Mouse (Mus musculus) granulocyte monocyte progenitor cell, adult 5-6 weeks (primary cell): ENCODE results near the gene Tenm2. TPM values are rescaled to one million over a fixed set of nuclear protein-coding genes. Genes with fewer than 3 reads are reported as not detected.

Experiments
- ATAC-seq: replicated peaks from 2 replicates; pipeline ENCODE4 v1.8.0; 2016; ENCODE audit warnings: mild to moderate bottlenecking, moderate TSS enrichment, inconsistent platforms; ENCODE audit not compliant: poor library complexity, severe bottlenecking
- total RNA-seq, 2 experiments: library from RNA; stranded (forward) in 1 of 2; stranded (reverse) in 1 of 2; fragments of 200-712, 200-1000 nt in 1 of 2; fragments of >200 nt in 1 of 2; fragmentation: Nextera tagmentation in 1 of 2; gene quantifications; 2 replicates each; pipeline ENCODE4 v1.2.3; 2014 to 2017

Gene Tenm2
- total RNA-seq, 2 experiments from 2014 or later = not detected

DNA sequence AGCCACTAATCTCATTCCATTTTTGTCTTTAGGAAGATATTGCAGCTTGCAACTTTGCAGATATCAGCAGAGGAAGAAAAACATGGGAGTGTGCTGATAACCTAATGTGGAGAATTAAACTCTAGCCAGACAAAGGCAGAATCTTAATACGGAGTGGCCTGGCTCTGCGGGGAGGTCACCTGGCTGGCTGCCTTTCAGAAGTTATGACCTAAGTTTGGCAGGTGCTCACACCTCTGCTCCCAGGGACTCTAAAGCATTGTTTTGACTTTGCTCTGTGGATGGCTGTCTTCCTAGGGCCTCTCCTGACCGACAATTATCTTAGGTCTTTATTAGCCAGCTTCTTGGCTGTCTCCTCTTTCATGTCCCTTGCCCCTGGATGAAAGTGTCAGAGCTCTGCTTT, 1197.4 kb downstream of the Tenm2 start:
- no peak for ATAC-seq

DNA sequence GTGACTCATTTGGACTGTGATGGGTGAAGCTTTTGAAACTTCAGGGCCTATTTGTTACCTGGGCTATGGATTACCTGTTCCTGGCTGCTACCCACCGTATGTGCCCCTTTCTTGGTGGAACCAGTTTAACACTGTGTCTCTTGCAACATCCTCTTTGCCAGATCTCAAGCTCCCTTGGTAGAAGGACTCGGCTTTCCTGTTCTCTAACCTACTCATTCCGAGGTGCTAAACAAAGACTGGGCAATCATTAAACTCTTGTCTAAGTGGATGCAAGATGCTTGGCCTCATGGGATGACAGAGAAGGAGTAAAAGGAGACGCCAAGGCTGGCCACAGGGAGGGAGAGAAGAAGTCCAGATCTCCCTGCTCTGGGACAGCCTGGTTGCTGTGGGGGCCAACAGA, 1198.5 kb downstream of the Tenm2 start:
- no peak for ATAC-seq

DNA sequence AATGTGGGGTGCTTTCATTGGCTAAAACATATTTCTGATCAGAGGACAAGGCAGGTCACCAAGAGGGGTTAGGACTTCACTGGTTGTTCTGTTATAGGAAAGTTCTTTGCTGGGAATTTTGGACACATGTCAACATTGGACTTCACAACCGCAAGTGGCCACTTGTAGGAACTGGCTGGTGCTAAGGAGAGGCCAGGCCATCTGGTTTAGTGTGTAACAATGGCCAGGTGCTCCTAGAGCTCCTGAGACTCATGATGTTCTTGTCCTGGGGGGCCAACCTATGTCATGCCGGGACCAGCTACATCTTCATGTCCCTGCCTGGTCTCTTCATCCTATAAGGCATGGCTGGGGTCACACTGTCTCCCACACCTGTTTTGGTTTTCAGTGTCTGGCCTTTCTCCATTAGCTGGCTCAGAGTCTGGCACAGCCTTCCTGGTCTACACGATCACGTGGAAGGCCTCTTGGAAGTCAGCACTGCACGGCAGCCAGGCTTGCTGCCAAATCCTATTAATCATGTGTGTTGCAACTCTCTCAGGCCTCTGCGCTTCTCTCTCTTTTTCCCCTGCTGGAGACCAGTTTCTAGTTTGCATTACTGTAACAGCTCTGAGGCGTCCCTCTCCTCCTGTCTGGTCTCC, 1199.6 kb downstream of the Tenm2 start:
- ATAC-seq = peak; percentile 22; the same call in 1 of the 2 replicates

DNA sequence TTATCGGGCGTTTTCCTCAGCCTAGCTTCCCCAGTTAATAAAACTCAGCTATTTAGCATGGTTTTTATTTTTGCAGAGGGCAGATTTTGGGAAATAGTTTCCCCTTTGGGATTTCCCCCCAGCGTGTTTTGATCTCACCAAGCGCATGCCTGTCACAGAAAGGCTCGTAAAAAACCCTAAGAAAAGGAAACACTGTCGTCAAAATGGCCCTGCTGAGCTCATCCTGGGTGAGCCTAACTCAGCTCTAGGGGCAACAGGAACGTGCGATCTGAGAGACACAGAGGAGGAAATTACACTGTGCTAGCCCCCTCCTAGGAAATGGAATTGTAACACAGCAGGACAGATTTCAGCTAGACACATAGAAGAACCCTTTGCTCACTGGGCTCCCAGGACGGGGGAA, 1204.0 kb downstream of the Tenm2 start:
- no peak for ATAC-seq

DNA sequence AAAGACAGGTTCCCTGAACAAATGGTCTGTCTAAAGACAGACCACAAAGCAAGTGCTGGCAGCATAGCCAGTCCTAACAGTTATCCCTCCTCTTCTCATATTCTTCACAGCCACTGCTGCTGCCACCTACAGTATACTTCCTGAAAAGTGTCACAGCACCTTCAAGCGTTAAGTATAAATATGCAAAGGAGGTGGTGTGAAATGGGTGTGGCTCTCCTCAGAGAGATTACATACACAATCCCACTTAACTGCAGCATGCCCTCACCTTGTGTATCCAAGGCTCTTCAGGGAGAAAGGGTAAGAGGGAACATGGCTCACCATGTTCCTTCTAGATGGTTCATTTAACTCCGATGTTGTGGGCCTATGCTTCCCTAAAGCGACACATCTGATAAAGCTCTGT, 1215.8 kb downstream of the Tenm2 start:
- no peak for ATAC-seq

DNA sequence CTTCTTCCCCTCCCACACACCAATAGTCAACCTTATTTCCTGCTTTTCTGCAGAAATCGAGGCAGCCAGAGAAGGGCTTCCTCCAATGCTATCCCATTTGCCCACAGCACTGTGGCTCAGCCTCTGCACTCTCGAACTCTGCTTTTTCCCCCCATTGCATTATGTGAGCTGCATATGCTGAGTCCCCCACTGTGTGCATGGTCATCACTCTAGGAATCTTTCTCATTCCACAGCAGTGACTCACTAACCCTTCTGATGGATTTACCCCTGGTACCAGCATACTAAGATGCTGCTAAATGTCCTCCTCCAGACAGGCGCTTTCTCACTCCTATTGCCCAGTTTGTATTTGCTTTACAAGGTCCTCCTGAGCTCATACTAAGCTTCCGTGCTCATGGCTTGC, 1222.6 kb downstream of the Tenm2 start:
- no peak for ATAC-seq

DNA sequence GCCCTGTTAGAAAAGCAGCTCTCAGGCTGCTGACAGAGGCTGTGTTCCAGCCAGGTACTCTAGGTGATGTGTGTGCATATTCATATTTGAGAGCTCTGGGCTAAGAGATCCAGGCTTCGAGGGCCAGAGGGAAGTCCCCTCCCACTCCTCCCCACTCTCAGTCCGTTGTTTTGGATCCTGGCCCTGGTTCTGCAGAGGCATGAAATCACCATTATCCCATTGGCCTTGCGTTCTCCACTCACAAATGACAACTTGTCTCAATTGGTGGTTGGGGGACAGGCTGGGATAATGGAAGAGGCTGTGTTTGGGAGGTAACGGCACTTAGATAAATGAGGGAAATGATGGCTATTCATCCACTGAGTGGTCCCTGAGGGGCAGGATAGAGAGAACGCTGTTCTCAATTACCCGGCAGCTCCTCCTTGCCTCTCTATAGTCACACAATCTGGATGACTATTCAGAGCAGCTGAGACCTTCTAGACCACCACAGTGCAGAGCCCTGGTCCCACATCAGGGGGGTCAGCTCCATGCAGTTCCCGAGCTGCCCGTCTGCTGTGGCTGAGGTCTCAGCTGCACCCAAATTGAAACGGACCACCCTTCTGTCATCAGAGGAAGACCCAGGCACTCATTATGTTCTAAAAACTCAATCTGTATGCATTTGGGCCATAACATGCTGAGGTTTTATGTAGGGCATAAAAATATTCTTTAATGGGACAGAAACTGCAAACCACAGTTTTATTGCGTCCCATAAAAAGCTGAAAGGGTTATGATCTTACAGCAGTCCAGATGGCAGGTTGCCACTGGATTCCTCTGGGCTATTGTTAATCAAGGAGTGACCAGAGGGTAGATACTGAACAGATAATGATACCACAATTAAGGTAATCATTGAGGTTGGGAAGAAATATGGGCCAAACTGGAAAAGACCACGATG, 1226.2 kb downstream of the Tenm2 start:
- no peak for ATAC-seq

DNA sequence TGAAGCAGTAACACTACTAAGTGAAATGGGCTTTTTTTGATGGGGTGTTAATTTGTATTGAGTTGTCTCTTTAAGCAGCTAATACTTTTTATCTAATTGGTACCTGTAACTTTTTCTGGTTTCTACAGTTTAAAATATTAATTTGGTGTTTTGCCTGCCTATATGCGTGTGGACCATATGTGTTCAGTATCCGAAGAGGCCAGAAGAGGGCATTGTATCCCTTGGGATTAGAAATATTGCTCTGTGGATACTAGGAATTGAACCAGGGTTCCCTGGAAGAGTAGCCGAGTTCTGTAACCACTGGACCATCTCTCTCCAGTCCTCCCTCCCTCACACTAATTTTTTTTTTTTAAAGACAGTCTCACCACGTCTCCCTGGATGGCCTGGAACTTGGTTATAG, 1232.9 kb downstream of the Tenm2 start:
- ATAC-seq = no peak

DNA sequence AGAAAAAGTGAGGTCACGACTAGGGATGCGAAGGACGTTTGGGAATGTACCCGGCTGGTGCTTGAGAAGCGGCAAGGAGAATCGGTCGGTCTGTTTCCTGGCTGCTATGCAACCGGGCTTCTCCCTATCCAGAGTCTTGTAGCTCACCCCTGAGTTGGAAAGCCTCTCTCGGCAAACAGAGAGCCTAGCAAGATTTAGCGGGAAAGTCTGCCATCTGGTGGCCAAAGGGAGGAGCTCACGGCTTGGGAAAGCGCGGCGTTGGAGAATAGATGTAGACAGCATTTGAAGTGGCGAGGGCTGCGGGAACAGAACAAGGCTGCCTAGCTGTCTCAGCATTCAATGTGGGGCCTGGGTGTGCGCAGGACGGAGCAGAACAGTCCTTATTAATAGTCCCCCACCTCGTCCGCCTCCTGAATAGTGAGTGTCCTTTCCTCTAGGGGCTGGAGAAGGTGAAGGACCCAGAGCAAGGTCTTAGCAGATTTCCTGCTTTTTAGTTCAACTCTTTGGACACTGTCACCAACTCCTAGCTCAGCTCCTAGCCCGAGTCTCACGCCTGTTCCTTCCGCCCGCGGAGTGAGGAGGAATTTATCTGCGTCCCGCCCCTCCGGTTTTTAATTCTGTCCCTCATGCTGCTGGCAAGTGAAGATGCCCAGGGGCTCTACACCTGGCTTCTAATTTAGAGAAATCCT, 1234.3 kb downstream of the Tenm2 start:
- peak; percentile 75 for ATAC-seq

DNA sequence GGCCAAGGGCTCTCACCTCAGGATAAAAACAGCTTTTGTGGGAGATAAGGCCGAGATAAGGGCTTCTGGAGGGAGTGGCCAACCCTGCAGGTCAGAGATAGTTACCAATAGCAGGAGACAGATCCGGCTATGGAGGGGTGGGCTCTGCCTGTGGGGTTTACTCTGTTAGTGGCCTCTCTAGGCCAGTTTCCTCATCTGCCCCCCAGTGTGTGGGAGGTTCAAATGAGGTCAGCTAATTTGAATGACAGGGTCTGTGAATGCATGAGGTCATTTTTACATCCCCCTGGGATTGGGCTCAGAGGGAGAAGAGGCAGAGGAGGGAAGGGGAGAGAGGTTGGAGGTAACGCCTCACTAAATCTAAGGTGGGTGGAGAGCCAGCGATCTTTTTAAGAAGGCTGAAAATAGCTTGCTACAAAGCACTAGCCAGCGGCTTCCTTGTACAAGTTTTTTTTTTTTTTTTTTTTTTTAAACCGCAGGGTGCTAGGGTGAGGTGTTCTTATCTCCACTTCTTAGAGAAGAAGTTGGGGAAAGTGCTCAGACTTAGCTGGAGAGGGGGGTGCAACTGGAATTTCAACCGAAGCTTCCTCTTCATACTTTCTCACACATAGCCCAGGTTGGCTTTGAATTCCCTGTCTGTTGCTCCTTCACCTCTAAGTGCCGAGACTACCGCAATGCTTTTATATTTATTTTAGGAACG, 1235.0 kb downstream of the Tenm2 start:
- ATAC-seq = 0 out of 2 replicates have a peak, but pooled peaks have one; percentile 20

DNA sequence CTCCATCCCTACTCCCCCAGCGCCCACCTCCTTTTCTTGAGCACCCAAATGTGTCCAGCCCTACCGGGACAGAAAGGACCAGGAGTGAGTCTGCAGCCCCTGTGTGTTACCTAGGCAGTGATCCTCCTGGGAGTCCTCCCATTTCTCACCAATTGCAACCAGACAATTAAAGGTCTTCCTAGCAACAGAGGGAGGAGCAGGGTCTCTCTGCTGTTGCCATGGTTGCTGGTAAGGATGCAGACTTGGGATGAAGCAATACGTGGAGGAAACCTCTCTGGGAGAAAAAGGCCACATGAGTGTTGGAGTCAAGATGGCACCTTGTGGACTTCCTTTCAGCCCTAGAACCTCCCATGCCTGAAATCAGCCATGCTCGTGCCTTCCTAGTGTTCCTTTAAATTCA, 1235.7 kb downstream of the Tenm2 start:
- ATAC-seq = no peak

DNA sequence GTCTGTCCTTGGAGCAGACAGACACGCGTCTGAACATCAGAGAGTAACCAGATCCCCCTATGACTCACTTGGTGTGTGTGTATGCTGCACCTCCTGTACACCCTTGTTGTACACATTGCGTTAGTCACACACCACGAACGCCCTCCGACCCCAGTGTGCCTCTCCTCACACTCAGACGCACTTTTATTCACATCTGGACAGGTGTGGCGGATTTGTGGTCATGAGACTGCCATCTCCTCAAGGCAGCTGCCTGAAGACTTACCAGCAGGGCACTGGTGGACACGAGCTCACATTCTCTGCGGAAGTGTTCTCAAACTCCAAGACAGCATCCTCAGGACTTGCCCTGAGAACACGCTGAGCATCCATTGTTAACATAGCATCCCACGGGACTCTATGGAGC, 1237.7 kb downstream of the Tenm2 start:
- ATAC-seq = no peak

DNA sequence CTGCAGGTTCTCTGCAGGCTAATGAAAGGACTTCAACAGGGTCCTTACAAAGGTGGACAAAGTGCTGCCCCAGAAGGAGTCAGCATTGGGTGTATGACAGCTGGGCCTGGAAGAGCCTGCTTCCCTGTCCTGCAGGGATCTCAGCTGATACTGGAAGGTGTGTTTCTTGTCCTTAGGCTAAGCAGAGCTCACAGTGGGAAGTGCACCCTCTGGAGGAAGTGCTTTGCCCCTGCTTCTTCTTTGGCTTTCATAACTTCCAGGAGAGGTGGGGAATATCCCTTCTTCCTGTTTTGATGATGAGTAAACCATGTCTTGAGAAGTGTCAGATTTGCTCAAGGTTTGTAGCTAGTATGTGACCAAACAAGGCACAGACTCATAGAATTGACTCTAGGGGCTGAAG, 1240.5 kb downstream of the Tenm2 start:
- no peak for ATAC-seq

DNA sequence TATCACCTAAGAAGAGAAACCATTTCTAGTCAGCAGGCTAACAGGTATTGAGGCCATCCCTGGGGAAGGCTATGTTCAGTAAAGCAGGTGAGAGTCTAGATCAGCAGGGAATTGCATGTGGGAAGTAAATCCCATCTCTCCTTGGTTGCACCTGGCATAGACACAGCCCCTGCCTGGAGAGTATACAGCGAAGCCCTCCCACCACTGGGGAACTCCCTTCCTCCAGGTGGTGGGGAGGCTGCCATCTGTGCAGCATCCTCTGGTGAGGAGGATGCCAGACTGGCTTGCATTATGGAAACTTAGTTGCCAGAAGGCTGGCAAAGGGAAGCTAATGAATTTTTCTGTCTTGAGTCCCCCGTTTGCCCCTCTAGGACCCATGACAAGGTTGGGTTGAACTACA, 1243.9 kb downstream of the Tenm2 start:
- ATAC-seq = no peak

DNA sequence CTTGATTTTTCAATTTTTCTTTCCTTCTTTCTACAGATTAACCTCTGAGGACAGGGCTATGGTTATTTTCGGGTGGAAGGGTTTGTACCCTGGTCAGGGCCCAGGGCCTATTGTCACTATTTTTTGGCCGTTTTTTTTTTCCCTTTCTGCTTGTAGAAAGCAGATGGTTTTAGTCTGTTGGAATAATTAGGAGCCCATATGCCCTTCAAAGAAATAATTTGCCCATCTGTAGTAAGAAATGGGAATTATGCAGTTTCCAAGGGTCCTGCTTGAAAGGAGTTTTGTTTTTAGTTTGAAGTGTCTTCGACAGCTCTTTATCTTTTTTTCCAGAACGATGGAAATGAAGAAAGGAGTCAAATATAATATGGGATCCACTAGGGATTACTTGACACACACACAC, 1245.8 kb downstream of the Tenm2 start:
- no peak for ATAC-seq

DNA sequence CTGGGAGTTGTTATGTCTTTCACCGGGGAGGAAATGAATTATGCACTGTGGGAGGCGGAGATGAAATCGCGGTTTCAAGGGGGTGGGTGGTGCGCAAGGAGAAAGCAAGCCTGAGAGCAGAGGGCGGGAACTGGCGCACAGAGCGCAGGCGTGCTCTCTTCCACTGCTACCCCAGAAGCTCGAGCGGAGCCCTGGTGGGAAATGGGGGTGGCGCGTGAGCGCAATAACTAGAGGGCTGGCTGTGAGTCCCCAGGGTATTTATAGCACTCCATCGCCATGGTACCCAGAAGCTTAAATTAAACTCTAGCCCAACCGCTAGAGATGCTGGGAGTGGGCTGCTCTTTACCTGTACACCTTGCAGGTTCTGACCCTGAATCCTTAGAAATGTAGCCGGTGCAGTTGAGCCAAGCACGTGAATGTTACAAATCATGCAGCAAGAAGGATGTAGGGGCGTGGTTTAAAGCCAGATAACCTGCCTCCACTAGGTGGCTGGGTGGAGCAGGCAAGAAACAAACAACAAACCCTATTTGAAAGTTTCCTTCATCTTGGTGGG, 1249.8 kb downstream of the Tenm2 start:
- no peak for ATAC-seq

DNA sequence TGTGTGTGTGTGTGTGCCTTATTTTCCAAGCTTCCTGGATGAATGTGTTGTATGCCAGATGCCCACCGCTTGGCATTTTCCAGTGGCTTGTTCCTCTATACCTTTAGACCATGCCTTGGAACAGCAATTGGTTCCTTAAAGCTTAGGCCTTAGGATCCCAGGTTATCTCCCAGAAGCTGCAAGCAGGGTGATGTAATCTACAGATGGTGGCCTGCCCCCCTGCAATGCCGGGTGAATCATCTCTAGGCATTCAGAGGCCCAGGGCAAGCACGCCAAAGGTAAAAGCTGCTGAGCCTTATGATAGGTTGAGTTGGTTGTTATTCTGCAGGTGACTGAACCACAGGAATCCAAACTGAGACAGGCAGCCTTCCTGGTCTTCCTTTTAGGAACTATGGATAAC, 1253.0 kb downstream of the Tenm2 start:
- ATAC-seq = no peak

DNA sequence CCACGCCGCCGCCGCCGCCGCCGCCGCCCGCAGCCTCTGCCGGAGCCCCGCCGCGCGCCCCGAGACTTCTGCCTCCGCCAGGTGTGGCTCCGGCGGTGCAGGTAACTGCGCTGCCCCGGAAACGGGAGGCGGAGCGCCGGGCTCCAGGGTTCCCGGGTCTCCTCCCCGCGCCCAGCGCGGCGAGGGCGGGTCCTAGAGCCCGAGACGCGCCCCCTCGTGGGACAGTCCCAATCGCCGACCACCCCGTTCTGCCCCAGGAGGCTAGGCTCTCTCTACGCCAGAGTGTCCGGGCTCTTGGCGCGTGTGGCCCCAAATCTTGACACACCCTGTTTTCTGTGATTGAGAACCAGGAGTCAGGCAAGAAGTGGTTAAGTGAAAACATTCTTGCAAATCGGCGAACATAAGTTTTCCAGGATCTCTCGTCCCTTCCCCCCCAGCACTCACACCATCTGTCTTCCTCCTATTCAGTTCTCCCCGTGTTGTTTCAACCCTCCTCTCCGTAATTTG, 1255.3 kb downstream of the Tenm2 start, which contains the start of gene Wwc1:
Gene Wwc1 (minus strand): TSS at position 117 of the 507 bp plus-strand sequence.
- ATAC-seq = peak; percentile 37; the same call in 1 of the 2 replicates

DNA sequence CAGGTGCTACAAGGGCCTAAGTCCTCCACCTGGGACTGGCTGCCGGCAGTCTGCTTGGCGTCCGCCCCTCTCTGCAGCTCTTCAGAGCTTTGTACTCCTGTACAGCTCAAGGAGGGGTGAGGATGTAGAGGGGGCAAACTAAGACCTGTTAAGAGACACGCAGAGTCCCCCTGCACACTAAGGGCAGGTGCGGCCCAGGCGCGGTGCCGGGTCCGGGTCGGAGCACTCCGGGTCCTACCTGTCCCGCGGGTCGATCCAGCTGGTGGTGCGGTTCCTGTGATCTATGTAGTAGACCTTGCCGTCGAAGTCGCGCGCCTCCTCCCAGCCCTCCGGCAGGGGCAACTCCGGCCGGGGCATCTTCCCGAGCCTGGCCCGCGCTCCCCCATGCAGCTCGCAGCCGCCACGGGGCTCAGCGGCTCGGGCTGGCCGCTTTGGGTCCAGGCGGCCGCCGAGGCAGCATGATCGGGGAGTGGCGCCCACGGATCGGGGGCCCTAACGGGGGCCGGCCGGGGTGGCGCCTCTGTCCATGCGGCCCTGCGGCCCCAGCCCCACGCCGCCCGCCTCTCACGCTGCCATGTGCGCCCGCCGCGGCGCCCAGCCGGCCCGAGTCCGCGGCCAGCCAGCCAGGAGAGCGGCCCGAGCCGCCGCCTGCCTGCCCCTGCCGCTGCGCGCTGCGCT, 1255.9 kb downstream of the Tenm2 start:
- peak; percentile 46; the same call in 1 of the 2 replicates for ATAC-seq
